Mouse (Mus musculus) CH12.LX (cell line): ENCODE results near the gene Ccdc80. TPM values are rescaled to one million over a fixed set of nuclear protein-coding genes. Genes with fewer than 3 reads are reported as not detected.

Experiments used
- DNase-seq: peaks from one replicate; pipeline ENCODE4 v3.0.0-alpha.2; 2013; ENCODE audit errors: extremely low read depth
- H3K27ac ChIP-seq: 2 replicates; pipeline ENCODE4 v1.5.1; 2012; ENCODE audit warnings: low read depth, mild to moderate bottlenecking, control low read depth, moderate library complexity; ENCODE audit not compliant: insufficient read depth
- H3K27me3 ChIP-seq: replicated peaks from 2 replicates; pipeline ENCODE3; 2012; ENCODE audit warnings: inconsistent platforms
- H3K36me3 ChIP-seq, 2 experiments: replicated peaks in 1 of 2; 2 replicates each; pipeline versions ENCODE3 to v1.6.1; 2012; ENCODE audit warnings: inconsistent platforms in 1 of 2, low read length in 1 of 2, mild to moderate bottlenecking in 1 of 2, mixed read lengths in 1 of 2, moderate library complexity in 1 of 2; ENCODE audit not compliant: control insufficient read depth in 1 of 2, insufficient read depth in 1 of 2
- H3K4me1 ChIP-seq, 2 experiments: 2 replicates each; pipeline ENCODE4 v1.6.1; 2012; ENCODE audit warnings: inconsistent platforms in 1 of 2, moderate library complexity in 1 of 2; ENCODE audit not compliant: insufficient read depth in 2 of 2, control insufficient read depth in 1 of 2
- H3K4me2 ChIP-seq: 2 replicates; pipeline ENCODE4 v1.6.1; 2012; ENCODE audit warnings: low read depth, mild to moderate bottlenecking, control low read depth; ENCODE audit not compliant: poor library complexity, insufficient read depth, severe bottlenecking
- H3K4me3 ChIP-seq, 3 experiments: fragments of 150-350 bp in 1 of 3; sonication (generic) in 1 of 3; replicated peaks in 1 of 3; 2 replicates each; pipeline versions ENCODE3 to v1.5.1; 2011 to 2012; ENCODE audit warnings: low read depth in 2 of 3, low read length in 2 of 3, mild to moderate bottlenecking in 2 of 3, moderate library complexity in 2 of 3, control low read depth in 1 of 3, improper control_type of control experiment in 1 of 3, inconsistent platforms in 1 of 3, mixed read lengths in 1 of 3; ENCODE audit not compliant: poor library complexity in 1 of 3
- H3K79me2 ChIP-seq: replicated peaks from 2 replicates; pipeline ENCODE4 v1.6.1; 2012; ENCODE audit warnings: mild to moderate bottlenecking, moderate library complexity; ENCODE audit not compliant: control insufficient read depth, poor library complexity, insufficient read depth, severe bottlenecking; ENCODE audit errors: extremely low read depth
- H3K9ac ChIP-seq: 2 replicates; pipeline ENCODE4 v1.6.1; 2012; ENCODE audit warnings: low read depth, mild to moderate bottlenecking, control low read depth, moderate library complexity; ENCODE audit not compliant: insufficient read depth
- H3K9me3 ChIP-seq: replicated peaks from 2 replicates; pipeline ENCODE3; 2012; ENCODE audit warnings: low read length, inconsistent platforms, mixed read lengths
- E2F4 ChIP-seq: IDR thresholded peaks from 2 replicates; pipeline ENCODE4 v1.6.1; 2011; ENCODE audit warnings: low read depth, low read length, improper control_type of control experiment; ENCODE audit not compliant: insufficient replicate concordance
- ELF1 ChIP-seq: IDR thresholded peaks from 2 replicates; pipeline ENCODE4 v1.6.1; 2014; ENCODE audit warnings: low read depth, mild to moderate bottlenecking, inconsistent platforms, low read length, improper control_type of control experiment
- ETS1 ChIP-seq: conservative IDR thresholded peaks from 2 replicates; pipeline ENCODE4 v1.6.1; 2012; ENCODE audit warnings: low read depth, mild to moderate bottlenecking, inconsistent platforms, low read length, improper control_type of control experiment, moderate library complexity
- GABPA ChIP-seq: IDR thresholded peaks from 2 replicates; pipeline ENCODE4 v1.6.1; 2012; ENCODE audit warnings: low read depth, low read length, improper control_type of control experiment, inconsistent platforms; ENCODE audit not compliant: insufficient replicate concordance
- HCFC1 ChIP-seq: IDR thresholded peaks from 2 replicates; pipeline ENCODE4 v1.6.1; 2012; ENCODE audit warnings: low read depth, mild to moderate bottlenecking, inconsistent platforms, low read length, improper control_type of control experiment
- IRF4 ChIP-seq: IDR thresholded peaks from 2 replicates; pipeline ENCODE4 v1.6.1; 2014; ENCODE audit warnings: low read depth, mild to moderate bottlenecking, inconsistent platforms, low read length, improper control_type of control experiment
- JUN ChIP-seq: IDR thresholded peaks from 2 replicates; pipeline ENCODE4 v1.6.1; 2011; ENCODE audit warnings: low read depth, mild to moderate bottlenecking, low read length, improper control_type of control experiment, moderate library complexity; ENCODE audit not compliant: insufficient read depth
- JUND ChIP-seq: conservative IDR thresholded peaks from 2 replicates; pipeline ENCODE4 v1.6.1; 2011; ENCODE audit warnings: low read depth, low read length, improper control_type of control experiment
- MAX ChIP-seq: IDR thresholded peaks from 2 replicates; pipeline ENCODE4 v1.6.1; 2011; ENCODE audit warnings: low read length, improper control_type of control experiment
- MEF2A ChIP-seq: IDR thresholded peaks from 2 replicates; pipeline ENCODE4 v1.6.1; 2014; ENCODE audit warnings: low read depth, mild to moderate bottlenecking, inconsistent platforms, low read length, improper control_type of control experiment, borderline replicate concordance
- MXI1 ChIP-seq: IDR thresholded peaks from 2 replicates; pipeline ENCODE4 v1.6.1; 2011; ENCODE audit warnings: mild to moderate bottlenecking, low read depth, low read length, improper control_type of control experiment
- MYC ChIP-seq: IDR thresholded peaks from 2 replicates; pipeline ENCODE4 v1.6.1; 2011; ENCODE audit warnings: low read depth, mild to moderate bottlenecking, improper control_type of control experiment, low read length
- NELFE ChIP-seq: IDR thresholded peaks from 2 replicates; pipeline ENCODE4 v1.6.1; 2011; ENCODE audit warnings: low read depth, low read length, improper control_type of control experiment
- POLR2AphosphoS2 ChIP-seq: IDR thresholded peaks from 2 replicates; pipeline ENCODE4 v1.6.1; 2011; ENCODE audit warnings: low read depth, low read length, improper control_type of control experiment
- SMC3 ChIP-seq: IDR thresholded peaks from 2 replicates; pipeline ENCODE4 v1.6.1; 2011; ENCODE audit warnings: low read depth, low read length, improper control_type of control experiment
- USF1 ChIP-seq: IDR thresholded peaks from 2 replicates; pipeline ENCODE4 v1.6.1; 2014; ENCODE audit warnings: low read depth, mild to moderate bottlenecking, inconsistent platforms, low read length, improper control_type of control experiment
- USF2 ChIP-seq: conservative IDR thresholded peaks from 2 replicates; pipeline ENCODE4 v1.6.1; 2011; ENCODE audit warnings: low read depth, low read length, improper control_type of control experiment
- ZC3H11A ChIP-seq: IDR thresholded peaks from 2 replicates; pipeline ENCODE4 v1.6.1; 2012; ENCODE audit warnings: low read depth, mild to moderate bottlenecking, inconsistent platforms, low read length, improper control_type of control experiment
- ZKSCAN1 ChIP-seq: IDR thresholded peaks from 2 replicates; pipeline ENCODE4 v1.6.1; 2012; ENCODE audit warnings: low read depth, inconsistent platforms, low read length, improper control_type of control experiment, borderline replicate concordance
- ZMIZ1 ChIP-seq: IDR thresholded peaks from 2 replicates; pipeline ENCODE4 v1.6.1; 2012; ENCODE audit warnings: low read depth, mild to moderate bottlenecking, inconsistent platforms, low read length, improper control_type of control experiment
- ZNF384 ChIP-seq: IDR thresholded peaks from 2 replicates; pipeline ENCODE4 v1.6.1; 2012; ENCODE audit warnings: low read depth, low read length, improper control_type of control experiment, inconsistent platforms
- dilution Hi-C: fragments of 300-500 bp; cut with MboI; formaldehyde crosslinking; loops from 2 replicates; pipeline ENCODE4 v1.14.3; 2020; ENCODE audit warnings: low sequenced_read_pairs; ENCODE audit not compliant: extremely low pct_unique_long_range_greater_than_20kb, extremely low pct_ligation_motif_present
- in situ Hi-C: fragments of 300-500 bp; cut with MboI; formaldehyde crosslinking; loops from 3 replicates; pipeline ENCODE4 v1.14.3; 2019; ENCODE audit warnings: low sequenced_read_pairs, low pct_ligation_motif_present, low pct_unique_long_range_greater_than_20kb, mixed read lengths
- polyA plus RNA-seq: library from polyadenylated mRNA; unstranded; fragments of >175 nt; gene quantifications from 2 replicates; pipeline ENCODE4 v1.2.1, GENCODE M21; 2012; ENCODE audit warnings: low read depth; ENCODE audit not compliant: insufficient read length
- total RNA-seq, 2 experiments: library from RNA; depleted of rRNA; stranded (reverse); fragments of 300-350 nt in 1 of 2; fragments of >200 nt in 1 of 2; gene quantifications; 2 replicates each; pipeline ENCODE4 v1.2.3; 2012 to 2014

Gene Ccdc80
- total and polyA plus RNA-seq, 3 experiments, result 3.9 to 9.5 (median 6.1) TPM

- H3K4me2 ChIP-seq, result no peak overlapping the region
- H3K27me3 ChIP-seq, result no peaks in the 10 kb centered on the region
- dilution Hi-C loops (no loop called here), in situ Hi-C loops (no loop called here)
- TF ChIP-seq JUND, result no peak
- TF ChIP-seq IRF4, result no peak
- no peak for TF ChIP-seq USF2
- TF ChIP-seq E2F4, result no peak
- TF ChIP-seq ELF1, result no peak
- TF ChIP-seq ZKSCAN1, result no peak
- no peak for TF ChIP-seq ZC3H11A
- TF ChIP-seq GABPA, result no peak
- TF ChIP-seq ZMIZ1, result no peak
- no peak for TF ChIP-seq MEF2A
- no peak for TF ChIP-seq MAX
- TF ChIP-seq HCFC1, result no peak
- no peak for TF ChIP-seq ZNF384
- no peak for TF ChIP-seq MXI1
- no peak for TF ChIP-seq USF1
- TF ChIP-seq NELFE, result no peak
- no peak for TF ChIP-seq ETS1
- TF ChIP-seq POLR2AphosphoS2, result no peak
- TF ChIP-seq JUN, result no peak
- no peak for TF ChIP-seq MYC
- no peak for DNase-seq
- H3K36me3 ChIP-seq, result no peaks in the 10 kb centered on the region
- H3K9ac ChIP-seq, result no peak overlapping the region
- H3K4me3 ChIP-seq, result no peak overlapping the region
- no peaks in the 10 kb centered on the region for H3K9me3 ChIP-seq
- H3K4me1 ChIP-seq, result no peaks in the 10 kb centered on the region
- no peak overlapping the region for H3K27ac ChIP-seq
- no peaks in the 10 kb centered on the region for H3K79me2 ChIP-seq
Observed at GRCm38 (mm10) chr16:45117200-45117599, 24.0 kb downstream of the Ccdc80 start.

GRCm38 (mm10) chr16:45118760-45119159 lies 25.6 kb downstream of the Ccdc80 start:
- Histone ChIP-seq H3K4me3 (no peak overlapping the region), H3K4me2 (peak overlapping the region; percentile 15; the same call in 1 of the 2 replicates), H3K27me3 (no peaks in the 10 kb centered on the region), H3K79me2 (no peaks in the 10 kb centered on the region), H3K4me1 (no peaks in the 10 kb centered on the region), H3K36me3 (no peaks in the 10 kb centered on the region), H3K9ac (no peak overlapping the region), H3K27ac (no peak overlapping the region), H3K9me3 (no peaks in the 10 kb centered on the region)
- TF ChIP-seq IRF4 (peak; percentile 7; the same call in 1 of the 2 replicates), POLR2AphosphoS2 (no peak), MEF2A (no peak), ZC3H11A (no peak), SMC3 (no peak)
- dilution Hi-C loops, result no loop called here
- in situ Hi-C loops, result no loop called here
- no peak for DNase-seq
